Mouse (Mus musculus) hindbrain, embryonic 13.5 days (tissue): Measurements from ENCODE around the gene Cald1. TPM values are rescaled to one million over a fixed set of nuclear protein-coding genes. Genes with fewer than 3 reads are reported as not detected.

Experiments used
- ATAC-seq: fragments of 200-750 bp; cut with Nextera tagmentation; 2 replicates; pipeline ENCODE4 v1.8.0; 2017; ENCODE audit warnings: moderate TSS enrichment; ENCODE audit not compliant: low FRiP score
- H3K27ac ChIP-seq: fragments of 300-500 bp; sonication (generic); 2 replicates; pipeline ENCODE4 v1.5.1; 2015; ENCODE audit warnings: inconsistent platforms, mild to moderate bottlenecking, moderate library complexity
- H3K27me3 ChIP-seq: fragments of 300-500 bp; sonication (generic); 2 replicates; pipeline ENCODE4 v1.6.1; 2015; ENCODE audit warnings: mild to moderate bottlenecking, inconsistent platforms
- H3K36me3 ChIP-seq: fragments of 300-500 bp; sonication (generic); 2 replicates; pipeline ENCODE4 v1.6.1; 2015; ENCODE audit warnings: mild to moderate bottlenecking, inconsistent platforms
- H3K4me1 ChIP-seq: fragments of 300-500 bp; sonication (generic); replicated peaks from 2 replicates; pipeline ENCODE4 v1.6.1; 2015; ENCODE audit warnings: inconsistent platforms
- H3K4me2 ChIP-seq: fragments of 300-500 bp; sonication (generic); 2 replicates; pipeline ENCODE4 v1.6.1; 2015; ENCODE audit warnings: inconsistent platforms, mild to moderate bottlenecking, moderate library complexity
- H3K4me3 ChIP-seq: fragments of 300-500 bp; sonication (generic); 2 replicates; pipeline ENCODE4 v1.5.1; 2015; ENCODE audit warnings: mild to moderate bottlenecking, inconsistent platforms
- H3K9ac ChIP-seq: fragments of 300-500 bp; sonication (generic); 2 replicates; pipeline ENCODE4 v1.6.1; 2015; ENCODE audit warnings: mild to moderate bottlenecking, inconsistent platforms
- H3K9me3 ChIP-seq: fragments of 300-500 bp; sonication (generic); 2 replicates; pipeline ENCODE4 v1.6.1; 2016; ENCODE audit warnings: inconsistent platforms
- WGBS: fragments of 180-500 bp; shearing (Covaris S2); methylation state at CpG from one replicate; pipeline ENCODE4 v1.1.7; 2015; 5-methylcytosine and 5-hydroxymethylcytosine counted together
- polyA plus RNA-seq: library from polyadenylated mRNA; unstranded; fragments of >200 nt; fragmentation: Nextera tagmentation; extraction: Ambion mirVana; gene quantifications from 2 replicates; pipeline ENCODE4 v1.2.1, GENCODE M21; 2015

Cald1 gene
- polyA plus RNA-seq, 1 experiment from 2014 or later: 80.0 TPM

DNA sequence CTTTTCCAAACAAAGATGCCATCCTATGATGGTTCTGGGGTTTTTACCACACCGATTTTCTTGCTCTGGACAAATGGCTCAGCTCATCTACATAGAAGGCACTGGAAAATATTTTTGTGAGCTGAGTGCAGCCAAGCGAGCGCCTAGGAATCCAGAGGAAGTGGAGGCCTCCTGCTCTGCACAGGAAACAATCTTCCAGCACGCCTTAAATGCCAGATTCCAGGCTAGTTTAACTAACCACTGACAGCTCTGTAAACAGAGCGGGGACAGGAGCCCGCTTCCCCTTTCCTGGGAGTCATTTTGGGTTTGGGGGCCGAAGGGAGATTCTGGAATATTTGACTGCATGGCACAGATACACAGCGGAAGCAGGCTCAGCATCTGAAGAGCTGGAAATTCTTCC lies 86.6 kb downstream of the Cald1 start:
- H3K4me1 ChIP-seq: peaks cover 11% of the 10 kb centered on the region
- no peaks in the 10 kb centered on the region for H3K27me3 ChIP-seq
- no peaks in the 10 kb centered on the region for H3K36me3 ChIP-seq
- no peak overlapping the region for H3K4me3 ChIP-seq
- H3K9ac ChIP-seq: 0 out of 2 replicates have a peak overlapping the region, but pooled peaks have one; percentile 43
- no peaks in the 10 kb centered on the region for H3K9me3 ChIP-seq
- no peak overlapping the region for H3K27ac ChIP-seq
- no peak overlapping the region for H3K4me2 ChIP-seq
- ATAC-seq: no peak
- WGBS: 57% methylated on average over 8 of the region's 8 CpGs

GRCm38 (mm10) chr6:34688971-34689370 lies 90.7 kb downstream of the Cald1 start:
- no peak for ATAC-seq
- 86% methylated on average over 2 of the region's 2 CpGs for WGBS
- Histone ChIP-seq H3K27ac (no peak overlapping the region), H3K36me3 (no peaks in the 10 kb centered on the region), H3K9me3 (no peaks in the 10 kb centered on the region), H3K9ac (no peak overlapping the region), H3K27me3 (no peaks in the 10 kb centered on the region), H3K4me1 (peaks cover 11% of the 10 kb centered on the region), H3K4me2 (no peak overlapping the region), H3K4me3 (no peak overlapping the region)

GRCm38 (mm10) chr6:34691416-34691815 lies 93.1 kb downstream of the Cald1 start:
- no peaks in the 10 kb centered on the region for H3K27me3 ChIP-seq
- no peaks in the 10 kb centered on the region for H3K36me3 ChIP-seq
- 85% methylated on average over 7 of the region's 7 CpGs for WGBS
- no peak overlapping the region for H3K4me3 ChIP-seq
- H3K4me2 ChIP-seq: no peak overlapping the region
- H3K27ac ChIP-seq: no peak overlapping the region
- no peaks in the 10 kb centered on the region for H3K9me3 ChIP-seq
- ATAC-seq: no peak
- H3K4me1 ChIP-seq: no peaks in the 10 kb centered on the region
- H3K9ac ChIP-seq: no peak overlapping the region

- ATAC-seq: no peak
- 85% methylated on average over 4 of the region's 4 CpGs for WGBS
- Histone ChIP-seq H3K9ac (no peak overlapping the region), H3K27me3 (no peaks in the 10 kb centered on the region), H3K9me3 (no peaks in the 10 kb centered on the region), H3K27ac (no peak overlapping the region), H3K4me2 (no peak overlapping the region), H3K4me3 (no peak overlapping the region), H3K36me3 (no peaks in the 10 kb centered on the region), H3K4me1 (no peaks in the 10 kb centered on the region)
These were observed 95.8 kb downstream of the Cald1 start for GRCm38 (mm10) chr6:34694096-34694495.

- 82% methylated on average over 1 of the region's 1 CpGs for WGBS
- H3K36me3 ChIP-seq: no peaks in the 10 kb centered on the region
- H3K9ac ChIP-seq: no peak overlapping the region
- ATAC-seq: no peak
- peaks cover 10% of the 10 kb centered on the region; the same call in 1 of the 2 replicates for H3K9me3 ChIP-seq
- H3K4me2 ChIP-seq: no peak overlapping the region
- no peak overlapping the region for H3K4me3 ChIP-seq
- H3K27me3 ChIP-seq: no peaks in the 10 kb centered on the region
- no peak overlapping the region for H3K27ac ChIP-seq
- H3K4me1 ChIP-seq: peaks cover 6% of the 10 kb centered on the region
These were observed 105.3 kb downstream of the Cald1 start for GRCm38 (mm10) chr6:34703421-34704120.

DNA sequence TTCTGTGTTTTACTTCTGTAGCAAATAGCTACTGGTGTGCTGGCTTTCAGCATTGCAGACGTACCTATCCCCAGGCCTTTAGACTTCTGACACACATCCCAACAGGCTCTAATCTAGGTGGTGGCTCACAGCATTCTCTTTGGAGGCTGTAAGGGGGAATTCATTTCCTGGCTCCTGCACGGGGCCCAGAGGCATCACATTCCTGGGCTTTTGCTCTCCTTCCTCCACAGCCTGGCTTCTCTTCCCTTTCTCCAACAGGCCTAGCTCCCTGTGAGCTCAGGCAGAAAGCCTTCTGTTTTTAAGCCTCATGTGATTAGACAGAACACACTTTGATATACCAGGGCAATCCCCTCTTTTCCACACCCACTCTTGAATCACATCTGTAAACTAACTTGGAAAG lies 109.2 kb downstream of the Cald1 start:
- H3K9ac ChIP-seq: no peak overlapping the region
- no peak overlapping the region for H3K4me2 ChIP-seq
- no peaks in the 10 kb centered on the region for H3K27me3 ChIP-seq
- ATAC-seq: no peak
- no peak overlapping the region for H3K27ac ChIP-seq
- peaks cover 10% of the 10 kb centered on the region; the same call in 1 of the 2 replicates for H3K9me3 ChIP-seq
- no peaks in the 10 kb centered on the region for H3K36me3 ChIP-seq
- H3K4me1 ChIP-seq: peaks cover 31% of the 10 kb centered on the region
- H3K4me3 ChIP-seq: no peak overlapping the region
- 53% methylated on average over 2 of the region's 2 CpGs for WGBS

GRCm38 (mm10) chr6:34708650-34709265 lies 110.5 kb downstream of the Cald1 start:
- peak; percentile 80 for ATAC-seq
- Histone ChIP-seq H3K9me3 (peaks cover 8% of the 10 kb centered on the region; the same call in 1 of the 2 replicates), H3K4me3 (peak overlapping the region; percentile 53), H3K27me3 (no peaks in the 10 kb centered on the region), H3K4me2 (peak overlapping the region; percentile 62), H3K4me1 (peaks cover 31% of the 10 kb centered on the region), H3K9ac (peak overlapping the region; percentile 78), H3K27ac (peak overlapping the region; percentile 81), H3K36me3 (no peaks in the 10 kb centered on the region)
- WGBS: 13% methylated on average over 13 of the region's 13 CpGs

DNA sequence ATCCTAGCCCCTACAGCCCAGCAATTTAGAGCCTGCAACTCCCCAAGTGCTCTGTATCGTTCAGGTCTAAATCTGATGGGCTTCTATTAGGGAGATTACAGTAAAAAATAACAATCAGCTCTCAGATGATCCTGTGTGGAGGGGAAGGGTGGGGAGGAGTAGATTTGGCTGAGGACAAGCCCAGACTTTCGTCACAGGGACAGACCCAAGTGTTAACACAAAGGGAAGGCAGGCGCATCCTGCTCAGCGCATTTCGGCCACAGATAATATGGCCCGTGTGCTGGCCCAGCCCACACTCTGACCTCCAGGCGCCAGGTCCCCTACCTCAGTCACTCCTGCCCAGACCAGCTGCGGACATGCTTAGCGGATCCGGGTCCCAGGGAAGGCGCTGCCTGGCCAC lies 111.0 kb downstream of the Cald1 start:
- WGBS: 0% methylated on average over 11 of the region's 11 CpGs
- Histone ChIP-seq H3K27ac (peak overlapping the region; percentile 81), H3K4me3 (peak overlapping the region; percentile 53), H3K4me1 (peaks cover 31% of the 10 kb centered on the region), H3K9ac (peak overlapping the region; percentile 78), H3K4me2 (peak overlapping the region; percentile 62), H3K36me3 (no peaks in the 10 kb centered on the region), H3K27me3 (no peaks in the 10 kb centered on the region), H3K9me3 (peaks cover 6% of the 10 kb centered on the region; the same call in 1 of the 2 replicates)
- peak; percentile 85 for ATAC-seq

DNA sequence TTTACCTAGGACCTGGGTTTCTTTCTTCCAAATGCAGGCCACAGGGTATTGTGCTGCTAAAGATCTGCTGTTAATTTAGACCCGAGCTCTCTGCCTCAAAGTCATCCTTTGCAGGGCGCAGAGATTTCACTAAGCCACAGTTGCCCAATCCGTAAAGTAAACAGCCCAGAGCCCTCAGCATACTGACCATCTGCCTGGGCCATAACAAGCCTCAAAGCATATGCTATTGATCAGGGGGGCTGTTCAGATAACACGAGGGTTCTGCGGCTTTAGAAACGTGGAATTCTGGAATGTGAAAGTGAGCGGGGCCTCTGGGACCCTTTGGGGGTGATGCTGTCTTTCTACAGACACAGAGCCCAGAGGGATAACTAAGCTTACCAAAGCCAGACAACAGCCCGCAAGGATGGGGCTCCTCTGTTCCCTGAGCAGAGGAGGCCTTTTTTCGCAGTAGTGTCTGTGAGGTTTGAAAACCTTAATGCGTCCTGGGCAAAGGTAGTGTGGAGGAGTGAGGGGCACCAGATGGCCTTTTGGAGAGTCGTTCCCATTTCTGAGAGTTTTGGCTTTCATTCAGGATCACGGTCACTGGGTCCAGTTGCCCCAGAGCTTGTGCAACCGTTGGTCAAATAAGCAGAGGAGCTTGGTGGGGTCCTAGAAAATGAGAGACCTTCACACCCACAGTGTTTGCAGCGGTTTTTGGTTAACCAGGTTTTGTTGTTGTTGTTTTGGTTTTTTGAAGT lies 111.8 kb downstream of the Cald1 start:
- Histone ChIP-seq H3K4me2 (peak overlapping the region; percentile 62), H3K4me1 (peaks cover 31% of the 10 kb centered on the region), H3K4me3 (peak overlapping the region; percentile 53), H3K9me3 (no peaks in the 10 kb centered on the region), H3K27me3 (no peaks in the 10 kb centered on the region), H3K36me3 (no peaks in the 10 kb centered on the region), H3K9ac (peak overlapping the region; percentile 78), H3K27ac (peak overlapping the region; percentile 81)
- WGBS: 8% methylated on average over 14 of the region's 14 CpGs
- ATAC-seq: peak; percentile 6; the same call in 1 of the 2 replicates

DNA sequence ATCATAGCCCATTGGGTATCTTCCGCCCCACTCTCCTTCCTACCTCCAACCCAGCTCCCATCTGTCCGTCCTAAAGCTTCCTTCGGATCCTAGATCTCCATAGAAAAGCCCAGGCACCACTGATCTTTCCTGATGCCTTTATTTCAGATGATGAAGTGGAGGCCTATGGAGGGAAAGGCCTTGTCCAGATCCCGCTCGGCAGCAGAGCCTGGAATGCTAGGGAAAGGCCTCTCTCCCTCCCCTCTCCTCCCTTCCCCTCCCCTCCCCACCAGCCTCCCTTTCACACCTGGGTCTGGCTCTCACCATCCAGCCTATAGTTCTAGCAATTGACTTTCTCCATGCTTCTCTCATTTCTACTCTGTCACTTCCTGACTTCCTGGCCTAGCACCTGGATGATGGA lies 112.5 kb downstream of the Cald1 start:
- no peak overlapping the region for H3K27ac ChIP-seq

GRCm38 (mm10) chr6:34711620-34712019 lies 113.3 kb downstream of the Cald1 start:
- no peak overlapping the region for H3K9ac ChIP-seq
- no peak overlapping the region for H3K27ac ChIP-seq
- H3K36me3 ChIP-seq: no peaks in the 10 kb centered on the region
- H3K4me3 ChIP-seq: no peak overlapping the region
- H3K27me3 ChIP-seq: no peaks in the 10 kb centered on the region
- ATAC-seq: no peak
- WGBS: 78% methylated on average over 10 of the region's 10 CpGs
- peak overlapping the region; percentile 62 for H3K4me2 ChIP-seq
- no peaks in the 10 kb centered on the region for H3K9me3 ChIP-seq
- H3K4me1 ChIP-seq: peaks cover 31% of the 10 kb centered on the region

More for the DNA sequence above, 112.5 kb downstream of the Cald1 start:
- Histone ChIP-seq H3K4me2 (peak overlapping the region; percentile 62), H3K4me1 (peaks cover 31% of the 10 kb centered on the region), H3K4me3 (peak overlapping the region; percentile 53), H3K36me3 (no peaks in the 10 kb centered on the region), H3K9ac (peak overlapping the region; percentile 78), H3K9me3 (no peaks in the 10 kb centered on the region), H3K27me3 (no peaks in the 10 kb centered on the region)
- ATAC-seq: no peak
- WGBS: 56% methylated on average over 5 of the region's 5 CpGs

DNA sequence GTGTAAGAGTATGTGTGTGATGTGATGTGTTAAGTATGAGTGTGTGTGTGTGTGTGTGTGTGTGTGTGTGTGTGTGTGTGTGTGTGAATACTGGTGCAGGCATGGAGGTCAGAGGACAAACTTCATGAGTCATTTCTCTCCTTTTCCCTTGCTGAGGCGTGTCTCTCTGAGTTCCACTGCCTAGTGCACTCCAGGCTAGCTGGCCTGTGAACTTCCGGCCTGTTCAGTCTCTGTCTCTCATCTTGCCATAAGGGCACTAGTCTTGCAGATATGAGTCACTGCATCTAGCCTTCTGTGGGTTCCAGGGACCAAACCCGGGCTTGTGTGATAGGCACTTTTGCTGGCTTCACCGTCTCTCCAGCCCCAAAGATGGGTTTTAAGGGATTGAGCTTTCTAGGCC lies 114.9 kb downstream of the Cald1 start:
- 91% methylated on average over 3 of the region's 4 CpGs for WGBS
- H3K27me3 ChIP-seq: no peaks in the 10 kb centered on the region
- ATAC-seq: no peak
- H3K9me3 ChIP-seq: no peaks in the 10 kb centered on the region
- H3K4me1 ChIP-seq: peaks cover 35% of the 10 kb centered on the region
- no peak overlapping the region for H3K9ac ChIP-seq
- H3K4me2 ChIP-seq: no peak overlapping the region
- no peak overlapping the region for H3K4me3 ChIP-seq
- no peaks in the 10 kb centered on the region for H3K36me3 ChIP-seq
- H3K27ac ChIP-seq: no peak overlapping the region
